Mouse (Mus musculus) hindbrain, embryonic 11.5 days (tissue): ENCODE results near the gene Abhd4. TPM values are rescaled to one million over a fixed set of nuclear protein-coding genes. Genes with fewer than 3 reads are reported as not detected.

ENCODE experiments used
- ATAC-seq: fragments of 200-750 bp; cut with Nextera tagmentation; 2 replicates; pipeline ENCODE4 v1.8.0; 2017; ENCODE audit warnings: mild to moderate bottlenecking, moderate TSS enrichment, moderate library complexity; ENCODE audit not compliant: low FRiP score
- DNase-seq: peaks from one replicate; pipeline ENCODE4 v3.0.0-alpha.2; 2015; ENCODE audit warnings: low spot score
- H3K27ac ChIP-seq: fragments of 300-500 bp; sonication (generic); 2 replicates; pipeline ENCODE4 v1.5.1; 2014; ENCODE audit warnings: mild to moderate bottlenecking, low read depth, low read length
- H3K27me3 ChIP-seq: fragments of 300-500 bp; sonication (generic); 2 replicates; pipeline ENCODE4 v1.6.1; 2014; ENCODE audit warnings: mild to moderate bottlenecking, low read length, moderate library complexity, mixed read lengths; ENCODE audit not compliant: control insufficient read depth, insufficient read depth
- H3K36me3 ChIP-seq: fragments of 300-500 bp; sonication (generic); 2 replicates; pipeline ENCODE4 v1.6.1; 2014; ENCODE audit warnings: mild to moderate bottlenecking, low read length, moderate library complexity, mixed read lengths; ENCODE audit not compliant: control insufficient read depth, insufficient read depth
- H3K4me1 ChIP-seq: fragments of 300-500 bp; sonication (generic); replicated peaks from 2 replicates; pipeline ENCODE4 v1.6.1; 2014; ENCODE audit warnings: low read length, mixed read lengths; ENCODE audit not compliant: control insufficient read depth, insufficient read depth
- H3K4me2 ChIP-seq: fragments of 300-500 bp; sonication (generic); replicated peaks from 2 replicates; pipeline ENCODE4 v1.6.1; 2014; ENCODE audit warnings: mild to moderate bottlenecking, low read depth, low read length
- H3K4me3 ChIP-seq: fragments of 300-500 bp; sonication (generic); 2 replicates; pipeline ENCODE4 v1.5.1; 2014; ENCODE audit warnings: low read depth, low read length
- H3K9ac ChIP-seq: fragments of 300-500 bp; sonication (generic); 2 replicates; pipeline ENCODE4 v1.6.1; 2014; ENCODE audit warnings: low read depth, low read length
- H3K9me3 ChIP-seq: fragments of 300-500 bp; sonication (generic); 2 replicates; pipeline ENCODE4 v1.6.1; 2016; ENCODE audit warnings: low read length; ENCODE audit not compliant: control insufficient read depth
- WGBS: fragments of 180-500 bp; shearing (Covaris S2); extraction: QIAGEN DNeasy Blood & Tissue Kit; methylation state at CpG from one replicate; pipeline ENCODE4 v1.1.7; 2014; 5-methylcytosine and 5-hydroxymethylcytosine counted together
- polyA plus RNA-seq: library from polyadenylated mRNA; unstranded; fragments of >200 nt; fragmentation: Nextera tagmentation; extraction: Ambion mirVana; gene quantifications from 2 replicates; pipeline ENCODE4 v1.2.1, GENCODE M21; 2014

Gene Abhd4
- polyA plus RNA-seq, 1 experiment from 2014 or later, result 44.0 TPM

- no peak for DNase-seq
- Histone ChIP-seq H3K9ac (no peak overlapping the region), H3K4me1 (no peaks in the 10 kb centered on the region), H3K4me2 (no peak overlapping the region), H3K36me3 (no peaks in the 10 kb centered on the region), H3K27me3 (no peaks in the 10 kb centered on the region), H3K9me3 (no peaks in the 10 kb centered on the region), H3K27ac (no peak overlapping the region), H3K4me3 (no peak overlapping the region)
- WGBS, result 60% methylated on average over 8 of the region's 8 CpGs
- ATAC-seq, result no peak
Measured at GRCm38 (mm10) chr14:54219256-54219655, 34.7 kb upstream of the Abhd4 start.

- 89% methylated on average over 7 of the region's 7 CpGs for WGBS
- DNase-seq, result no peak
- Histone ChIP-seq H3K4me3 (no peak overlapping the region), H3K27me3 (no peaks in the 10 kb centered on the region), H3K27ac (no peak overlapping the region), H3K9ac (no peak overlapping the region), H3K4me2 (no peak overlapping the region), H3K9me3 (no peaks in the 10 kb centered on the region), H3K36me3 (no peaks in the 10 kb centered on the region), H3K4me1 (0 out of 2 replicates have a peak, but pooled peaks cover 3% of the 10 kb centered on the region)
- ATAC-seq, result no peak
Measured at GRCm38 (mm10) chr14:54219849-54220248, 34.1 kb upstream of the Abhd4 start.

GRCm38 (mm10) chr14:54220726-54221494 is 33.1 kb upstream of the Abhd4 start:
- Histone ChIP-seq H3K4me1 (peaks cover 3% of the 10 kb centered on the region; the same call in 1 of the 2 replicates), H3K27me3 (no peaks in the 10 kb centered on the region), H3K4me3 (no peak overlapping the region), H3K27ac (no peak overlapping the region), H3K4me2 (no peak overlapping the region), H3K9ac (no peak overlapping the region), H3K36me3 (no peaks in the 10 kb centered on the region), H3K9me3 (no peaks in the 10 kb centered on the region)
- ATAC-seq (no peak), DNase-seq (no peak)
- 93% methylated on average over 8 of the region's 8 CpGs for WGBS

GRCm38 (mm10) chr14:54221641-54222040 is 32.3 kb upstream of the Abhd4 start:
- Histone ChIP-seq H3K4me3 (no peak overlapping the region), H3K27me3 (no peaks in the 10 kb centered on the region), H3K9ac (no peak overlapping the region), H3K27ac (no peak overlapping the region), H3K4me2 (no peak overlapping the region), H3K36me3 (no peaks in the 10 kb centered on the region), H3K9me3 (no peaks in the 10 kb centered on the region), H3K4me1 (peaks cover 3% of the 10 kb centered on the region; the same call in 1 of the 2 replicates)
- 94% methylated on average over 6 of the region's 6 CpGs for WGBS
- ATAC-seq (no peak), DNase-seq (no peak)

- DNase-seq, result no peak
- Histone ChIP-seq H3K36me3 (no peaks in the 10 kb centered on the region), H3K27ac (no peak overlapping the region), H3K4me2 (no peak overlapping the region), H3K9ac (no peak overlapping the region), H3K9me3 (no peaks in the 10 kb centered on the region), H3K27me3 (no peaks in the 10 kb centered on the region), H3K4me3 (no peak overlapping the region), H3K4me1 (peaks cover 3% of the 10 kb centered on the region; the same call in 1 of the 2 replicates)
- ATAC-seq, result no peak
- 87% methylated on average over 8 of the region's 8 CpGs for WGBS
Measured at GRCm38 (mm10) chr14:54222289-54222727, 31.7 kb upstream of the Abhd4 start.

- no peaks in the 10 kb centered on the region for H3K36me3 ChIP-seq
- H3K4me1 ChIP-seq, result peaks cover 5% of the 10 kb centered on the region
- H3K27ac ChIP-seq, result no peak overlapping the region
- no peak overlapping the region for H3K4me3 ChIP-seq
- DNase-seq (no peak), ATAC-seq (no peak)
- H3K4me2 ChIP-seq, result no peak overlapping the region
- H3K27me3 ChIP-seq, result no peaks in the 10 kb centered on the region
- 63% methylated on average over 13 of the region's 13 CpGs for WGBS
- H3K9ac ChIP-seq, result no peak overlapping the region
- H3K9me3 ChIP-seq, result no peaks in the 10 kb centered on the region
Measured at GRCm38 (mm10) chr14:54223315-54224063, 30.5 kb upstream of the Abhd4 start.

- 84% methylated on average over 5 of the region's 5 CpGs for WGBS
- H3K27me3 ChIP-seq, result no peaks in the 10 kb centered on the region
- no peaks in the 10 kb centered on the region for H3K36me3 ChIP-seq
- DNase-seq (no peak), ATAC-seq (no peak)
- no peak overlapping the region for H3K9ac ChIP-seq
- peaks cover 5% of the 10 kb centered on the region for H3K4me1 ChIP-seq
- no peak overlapping the region for H3K4me3 ChIP-seq
- no peaks in the 10 kb centered on the region for H3K9me3 ChIP-seq
- H3K27ac ChIP-seq, result no peak overlapping the region
- H3K4me2 ChIP-seq, result no peak overlapping the region
Measured at GRCm38 (mm10) chr14:54224064-54224417, 29.9 kb upstream of the Abhd4 start.

- Histone ChIP-seq H3K9ac (no peak overlapping the region), H3K27me3 (no peaks in the 10 kb centered on the region), H3K9me3 (no peaks in the 10 kb centered on the region), H3K4me2 (no peak overlapping the region), H3K27ac (no peak overlapping the region), H3K36me3 (no peaks in the 10 kb centered on the region), H3K4me1 (peaks cover 5% of the 10 kb centered on the region), H3K4me3 (no peak overlapping the region)
- WGBS, result 51% methylated on average over 16 of the region's 16 CpGs
- ATAC-seq (no peak), DNase-seq (no peak)
Measured at GRCm38 (mm10) chr14:54224484-54225467, 29.2 kb upstream of the Abhd4 start.
